Mouse (Mus musculus): ENCODE data around the gene Pyroxd1. TPM values are rescaled to one million over a fixed set of nuclear protein-coding genes. Genes with fewer than 3 reads are reported as not detected.

The Pyroxd1 gene
- 20.7 to 24.3 TPM (median 23.0 TPM) in 4 replicates for total RNA-seq (2023)

GRCm38 (mm10) chr6:142345440-142346038 lies at the start of gene Pyroxd1:
Gene Pyroxd1 (plus strand): TSS chr6:142345654.

GRCm38 (mm10) chr6:142298098-142298497 lies 47.4 kb upstream of the Pyroxd1 start, which contains the start of gene Iapp:
Gene Iapp (plus strand): TSS chr6:142298423.

GRCm38 (mm10) chr6:142322881-142323280 lies 22.6 kb upstream of the Pyroxd1 start, which contains the start of gene Slco1a5:
Gene Slco1a5 (minus strand): TSS chr6:142322981.

GRCm38 (mm10) chr6:142387011-142387754 lies 41.7 kb downstream of the Pyroxd1 start, which contains the start of the genes Recql and Golt1b:
Gene Recql (minus strand): TSS chr6:142387087.
Gene Golt1b (plus strand): TSS chr6:142387221.

Other genes starting within 250 kb of the Pyroxd1 start
- gene Slco1a6, start 137.1 kb upstream of the Pyroxd1 start, total RNA-seq (2023): 2.9 TPM in 1 of 4 replicates, not detected in the others
- gene Iapp, start 47.2 kb upstream of the Pyroxd1 start, total RNA-seq (2023): not detected in 4 replicates
- not detected in 4 replicates for gene Slco1a5, start 22.7 kb upstream of the Pyroxd1 start, total RNA-seq (2023)
- gene Recql, start 41.4 kb downstream of the Pyroxd1 start, total RNA-seq (2023): 25.1 to 35.7 TPM (median 32.0 TPM) in 4 replicates
- 14.6 to 26.7 TPM (median 22.6 TPM) in 4 replicates for gene Golt1b, start 41.6 kb downstream of the Pyroxd1 start, total RNA-seq (2023)
- gene Spx, start 67.8 kb downstream of the Pyroxd1 start, total RNA-seq (2023): 0.47 to 0.82 TPM in 2 of 4 replicates, not detected in the others
- gene Gys2, start 127.5 kb downstream of the Pyroxd1 start, total RNA-seq (2023): not detected in 4 replicates
- 1.1 to 2.2 TPM in 2 of 4 replicates, not detected in the others for gene Ldhb, start 162.3 kb downstream of the Pyroxd1 start, total RNA-seq (2023)
- gene Kcnj8, start 226.0 kb downstream of the Pyroxd1 start, total RNA-seq (2023): not detected in 4 replicates